Mouse (Mus musculus) forebrain, embryonic 13.5 days (tissue): Measurements from ENCODE around the gene Cavin1. TPM values are rescaled to one million over a fixed set of nuclear protein-coding genes. Genes with fewer than 3 reads are reported as not detected.

Experiments used
- ATAC-seq: fragments of 200-750 bp; cut with Nextera tagmentation; 2 replicates; pipeline ENCODE4 v1.8.0; 2017
- H3K27ac ChIP-seq: fragments of 300-500 bp; sonication (generic); 2 replicates; pipeline ENCODE4 v1.5.1; 2015; ENCODE audit warnings: inconsistent platforms, mild to moderate bottlenecking, moderate library complexity
- H3K27me3 ChIP-seq: fragments of 300-500 bp; sonication (generic); 2 replicates; pipeline ENCODE4 v1.6.1; 2015; ENCODE audit warnings: mild to moderate bottlenecking, inconsistent platforms
- H3K36me3 ChIP-seq: fragments of 300-500 bp; sonication (generic); 2 replicates; pipeline ENCODE4 v1.6.1; 2015; ENCODE audit warnings: mild to moderate bottlenecking, inconsistent platforms; ENCODE audit not compliant: poor library complexity, severe bottlenecking
- H3K4me1 ChIP-seq: fragments of 300-500 bp; sonication (generic); 2 replicates; pipeline ENCODE4 v1.6.1; 2015; ENCODE audit warnings: inconsistent platforms
- H3K4me2 ChIP-seq: fragments of 300-500 bp; sonication (generic); 2 replicates; pipeline ENCODE4 v1.6.1; 2015; ENCODE audit warnings: inconsistent platforms, mild to moderate bottlenecking, moderate library complexity
- H3K4me3 ChIP-seq: fragments of 300-500 bp; sonication (generic); 2 replicates; pipeline ENCODE4 v1.5.1; 2015; ENCODE audit warnings: mild to moderate bottlenecking, inconsistent platforms
- H3K9ac ChIP-seq: fragments of 300-500 bp; sonication (generic); 2 replicates; pipeline ENCODE4 v1.6.1; 2015; ENCODE audit warnings: mild to moderate bottlenecking, inconsistent platforms
- H3K9me3 ChIP-seq: fragments of 300-500 bp; sonication (generic); replicated peaks from 2 replicates; pipeline ENCODE4 v1.6.1; 2016; ENCODE audit warnings: inconsistent platforms
- WGBS: fragments of 180-500 bp; shearing (Covaris S2); methylation state at CpG from one replicate; pipeline ENCODE4 v1.1.7; 2015; 5-methylcytosine and 5-hydroxymethylcytosine counted together
- polyA plus RNA-seq: library from polyadenylated mRNA; unstranded; fragments of >200 nt; fragmentation: Nextera tagmentation; extraction: Ambion mirVana; gene quantifications from 2 replicates; pipeline ENCODE4 v1.2.1, GENCODE M21; 2015

Cavin1 gene
- polyA plus RNA-seq, 1 experiment from 2014 or later: 23.4 TPM

- Histone ChIP-seq H3K27ac (no peak overlapping the region), H3K4me2 (no peak overlapping the region), H3K4me1 (no peaks in the 10 kb centered on the region), H3K27me3 (no peaks in the 10 kb centered on the region), H3K4me3 (no peak overlapping the region), H3K36me3 (no peaks in the 10 kb centered on the region), H3K9me3 (no peaks in the 10 kb centered on the region), H3K9ac (no peak overlapping the region)
- WGBS: 75% methylated on average over 5 of the region's 5 CpGs
- ATAC-seq: no peak
These were observed 24.0 kb upstream of the Cavin1 start for GRCm38 (mm10) chr11:100994655-100995054.

DNA sequence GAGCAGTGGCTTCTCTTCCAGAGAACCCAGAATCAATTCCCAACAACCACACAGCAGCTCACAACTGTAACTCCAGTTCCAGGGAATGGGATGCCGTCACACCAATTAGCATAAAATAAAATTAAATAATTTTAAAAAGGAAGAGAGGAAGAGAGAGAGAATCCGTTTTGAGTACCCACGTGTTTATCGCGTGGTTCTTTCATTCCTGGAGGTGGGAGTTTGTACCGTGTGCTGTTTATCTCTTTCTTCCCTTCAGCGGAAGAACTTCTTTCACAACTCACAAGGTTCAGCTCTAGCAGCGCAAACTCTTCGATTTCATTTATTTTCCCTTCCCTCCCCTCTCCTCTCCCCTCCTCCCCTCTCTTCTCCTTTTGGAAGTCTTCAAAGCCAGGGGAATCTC lies 23.5 kb upstream of the Cavin1 start:
- H3K9me3 ChIP-seq: no peaks in the 10 kb centered on the region
- no peak overlapping the region for H3K4me3 ChIP-seq
- ATAC-seq: no peak
- no peaks in the 10 kb centered on the region for H3K36me3 ChIP-seq
- no peak overlapping the region for H3K4me2 ChIP-seq
- H3K27ac ChIP-seq: no peak overlapping the region
- H3K4me1 ChIP-seq: no peaks in the 10 kb centered on the region
- H3K27me3 ChIP-seq: no peaks in the 10 kb centered on the region
- no peak overlapping the region for H3K9ac ChIP-seq
- WGBS: 74% methylated on average over 9 of the region's 9 CpGs

GRCm38 (mm10) chr11:100993437-100993836 lies 22.8 kb upstream of the Cavin1 start:
- Histone ChIP-seq H3K9ac (no peak overlapping the region), H3K27me3 (no peaks in the 10 kb centered on the region), H3K36me3 (no peaks in the 10 kb centered on the region), H3K27ac (no peak overlapping the region), H3K4me1 (no peaks in the 10 kb centered on the region), H3K4me3 (no peak overlapping the region), H3K9me3 (no peaks in the 10 kb centered on the region), H3K4me2 (no peak overlapping the region)
- ATAC-seq: no peak
- WGBS: 79% methylated on average over 2 of the region's 2 CpGs

GRCm38 (mm10) chr11:100991027-100991534 lies 20.4 kb upstream of the Cavin1 start:
- 27% methylated on average over 4 of the region's 6 CpGs for WGBS
- no peaks in the 10 kb centered on the region for H3K36me3 ChIP-seq
- 0 out of 2 replicates have a peak, but pooled peaks cover 3% of the 10 kb centered on the region for H3K27me3 ChIP-seq
- no peak overlapping the region for H3K27ac ChIP-seq
- H3K4me3 ChIP-seq: no peak overlapping the region
- H3K9me3 ChIP-seq: no peaks in the 10 kb centered on the region
- no peaks in the 10 kb centered on the region for H3K4me1 ChIP-seq
- ATAC-seq: no peak
- no peak overlapping the region for H3K9ac ChIP-seq
- H3K4me2 ChIP-seq: no peak overlapping the region

DNA sequence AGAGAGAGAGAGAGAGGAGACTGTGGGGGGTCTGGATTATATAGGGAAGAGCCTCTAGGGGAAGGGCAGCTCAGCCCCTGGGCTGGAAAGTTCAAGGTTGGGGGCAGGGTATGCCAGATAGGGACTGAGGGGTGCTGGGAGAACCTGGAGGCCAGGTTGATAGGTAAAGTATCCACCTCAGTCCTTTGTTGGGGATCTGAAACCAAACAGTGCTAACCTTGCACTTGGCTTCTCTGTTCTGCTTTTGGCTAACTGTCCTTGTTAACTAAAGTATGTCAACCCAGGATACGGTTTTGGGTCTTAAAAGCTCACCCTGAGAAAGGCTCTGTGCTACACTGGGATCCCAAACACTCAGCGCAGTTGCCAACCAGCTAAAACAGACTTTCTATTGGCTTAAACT lies 19.0 kb upstream of the Cavin1 start:
- Histone ChIP-seq H3K4me1 (no peaks in the 10 kb centered on the region), H3K36me3 (no peaks in the 10 kb centered on the region), H3K4me3 (no peak overlapping the region), H3K4me2 (no peak overlapping the region), H3K27me3 (0 out of 2 replicates have a peak, but pooled peaks cover 3% of the 10 kb centered on the region), H3K9me3 (no peaks in the 10 kb centered on the region), H3K27ac (no peak overlapping the region), H3K9ac (no peak overlapping the region)
- ATAC-seq: no peak
- 66% methylated on average over 2 of the region's 2 CpGs for WGBS

GRCm38 (mm10) chr11:100988674-100989073 lies 18.0 kb upstream of the Cavin1 start:
- Histone ChIP-seq H3K9ac (no peak overlapping the region), H3K4me3 (no peak overlapping the region), H3K4me2 (no peak overlapping the region), H3K36me3 (no peaks in the 10 kb centered on the region), H3K9me3 (no peaks in the 10 kb centered on the region), H3K27ac (no peak overlapping the region), H3K4me1 (no peaks in the 10 kb centered on the region), H3K27me3 (0 out of 2 replicates have a peak, but pooled peaks cover 5% of the 10 kb centered on the region)
- no peak for ATAC-seq
- WGBS: 81% methylated on average over 3 of the region's 3 CpGs

- Histone ChIP-seq H3K27me3 (peaks cover 28% of the 10 kb centered on the region), H3K27ac (no peak overlapping the region), H3K4me3 (no peak overlapping the region), H3K4me2 (no peak overlapping the region), H3K36me3 (no peaks in the 10 kb centered on the region), H3K9ac (no peak overlapping the region), H3K4me1 (peaks cover 7% of the 10 kb centered on the region; the same call in 1 of the 2 replicates), H3K9me3 (no peaks in the 10 kb centered on the region)
- WGBS: 55% methylated on average over 3 of the region's 3 CpGs
- no peak for ATAC-seq
These were observed 14.9 kb upstream of the Cavin1 start for GRCm38 (mm10) chr11:100985607-100986006.

DNA sequence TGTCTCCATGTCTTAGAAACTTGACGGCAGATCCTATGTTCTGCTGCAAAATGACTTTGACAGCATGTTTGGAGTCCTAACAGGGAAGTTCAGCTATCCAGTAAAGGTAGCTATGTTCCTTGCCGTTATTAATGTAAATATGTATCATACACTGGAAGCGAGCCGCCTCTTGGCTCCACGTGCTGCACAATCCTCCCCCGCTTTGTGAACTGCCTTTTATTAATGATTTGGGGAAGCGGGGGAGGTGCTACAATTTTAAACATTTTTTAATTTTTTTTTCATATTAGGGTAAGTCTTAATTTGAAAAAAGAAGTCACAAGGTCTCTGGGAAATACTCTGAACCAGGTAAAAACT lies 13.1 kb upstream of the Cavin1 start:
- no peaks in the 10 kb centered on the region for H3K36me3 ChIP-seq
- H3K4me1 ChIP-seq: peaks cover 7% of the 10 kb centered on the region; the same call in 1 of the 2 replicates
- H3K4me2 ChIP-seq: no peak overlapping the region; the same call in 1 of the 2 replicates
- peaks cover 28% of the 10 kb centered on the region for H3K27me3 ChIP-seq
- no peak for ATAC-seq
- H3K9me3 ChIP-seq: no peaks in the 10 kb centered on the region
- no peak overlapping the region for H3K4me3 ChIP-seq
- no peak overlapping the region for H3K9ac ChIP-seq
- WGBS: 80% methylated on average over 7 of the region's 7 CpGs
- H3K27ac ChIP-seq: no peak overlapping the region

DNA sequence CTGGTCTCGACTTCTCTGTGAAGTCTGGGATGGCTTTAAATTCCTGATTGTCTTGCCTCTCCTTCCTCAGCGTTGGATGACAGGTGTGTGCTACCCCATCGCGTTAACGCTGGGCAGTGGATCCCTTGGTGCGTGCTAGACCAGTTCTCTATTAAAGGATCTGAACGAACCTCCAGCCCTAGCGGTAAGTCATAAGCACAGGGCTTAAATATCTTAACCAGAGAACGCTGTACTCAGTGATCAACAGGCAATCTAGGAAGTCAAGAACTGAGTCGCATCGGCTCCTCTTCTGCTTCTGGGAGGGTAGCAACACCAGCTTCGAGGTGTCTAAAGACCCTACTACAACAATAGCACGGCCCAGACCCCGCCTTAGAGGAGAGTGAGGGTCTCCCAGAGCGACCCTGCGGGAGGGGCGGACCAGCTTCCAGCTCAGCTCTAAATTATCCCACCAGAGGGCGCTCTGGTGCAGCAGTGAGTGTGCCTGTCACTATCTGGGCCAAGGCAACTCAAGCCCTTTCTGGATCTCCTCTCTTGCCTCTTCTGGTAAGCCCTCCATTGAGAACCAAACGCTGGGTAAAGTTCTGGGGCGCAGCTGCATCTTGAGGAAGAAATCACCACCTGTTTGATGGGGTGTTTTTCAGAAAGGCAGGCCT lies 12.6 kb upstream of the Cavin1 start:
- peak; percentile 51; the same call in 1 of the 2 replicates for ATAC-seq
- WGBS: 3% methylated on average over 20 of the region's 20 CpGs
- H3K27me3 ChIP-seq: peaks cover 28% of the 10 kb centered on the region
- H3K4me3 ChIP-seq: peak overlapping the region; percentile 25
- H3K9ac ChIP-seq: peak overlapping the region; percentile 41; the same call in 1 of the 2 replicates
- no peak overlapping the region for H3K27ac ChIP-seq
- H3K4me1 ChIP-seq: peaks cover 7% of the 10 kb centered on the region; the same call in 1 of the 2 replicates
- H3K9me3 ChIP-seq: no peaks in the 10 kb centered on the region
- peak overlapping the region; percentile 60 for H3K4me2 ChIP-seq
- H3K36me3 ChIP-seq: no peaks in the 10 kb centered on the region

DNA sequence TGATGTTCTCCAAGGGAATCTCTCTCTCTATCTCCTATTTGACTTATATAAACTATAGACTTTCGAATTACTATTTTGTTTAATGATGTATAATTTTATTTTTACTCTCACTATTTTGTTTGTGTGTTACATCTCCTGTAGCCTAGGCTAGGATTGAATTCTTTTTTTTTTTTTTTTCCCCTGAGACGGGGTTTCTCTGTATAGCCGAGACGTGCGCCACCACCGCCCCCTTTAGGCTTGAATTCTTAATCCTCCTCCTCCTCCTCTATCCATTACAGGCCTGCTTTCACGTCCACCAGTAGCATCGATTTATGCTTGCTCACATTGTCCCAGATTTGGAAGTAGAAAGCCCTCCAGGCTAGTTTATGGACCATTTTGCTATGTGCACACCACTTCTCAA lies 11.4 kb upstream of the Cavin1 start:
- H3K27ac ChIP-seq: no peak overlapping the region
- peaks cover 7% of the 10 kb centered on the region; the same call in 1 of the 2 replicates for H3K4me1 ChIP-seq
- 10% methylated on average over 8 of the region's 8 CpGs for WGBS
- H3K4me2 ChIP-seq: no peak overlapping the region
- H3K4me3 ChIP-seq: no peak overlapping the region
- no peak overlapping the region for H3K9ac ChIP-seq
- no peaks in the 10 kb centered on the region for H3K36me3 ChIP-seq
- no peak for ATAC-seq
- no peaks in the 10 kb centered on the region for H3K9me3 ChIP-seq
- peaks cover 28% of the 10 kb centered on the region for H3K27me3 ChIP-seq

GRCm38 (mm10) chr11:100981236-100981635 lies 10.5 kb upstream of the Cavin1 start:
- H3K4me1 ChIP-seq: peaks cover 7% of the 10 kb centered on the region; the same call in 1 of the 2 replicates
- H3K4me2 ChIP-seq: no peak overlapping the region
- H3K9me3 ChIP-seq: no peaks in the 10 kb centered on the region
- no peak overlapping the region for H3K9ac ChIP-seq
- H3K27me3 ChIP-seq: peaks cover 26% of the 10 kb centered on the region
- no peak for ATAC-seq
- no peak overlapping the region for H3K4me3 ChIP-seq
- no peak overlapping the region for H3K27ac ChIP-seq
- no peaks in the 10 kb centered on the region for H3K36me3 ChIP-seq
- WGBS: 58% methylated on average over 3 of the region's 3 CpGs

DNA sequence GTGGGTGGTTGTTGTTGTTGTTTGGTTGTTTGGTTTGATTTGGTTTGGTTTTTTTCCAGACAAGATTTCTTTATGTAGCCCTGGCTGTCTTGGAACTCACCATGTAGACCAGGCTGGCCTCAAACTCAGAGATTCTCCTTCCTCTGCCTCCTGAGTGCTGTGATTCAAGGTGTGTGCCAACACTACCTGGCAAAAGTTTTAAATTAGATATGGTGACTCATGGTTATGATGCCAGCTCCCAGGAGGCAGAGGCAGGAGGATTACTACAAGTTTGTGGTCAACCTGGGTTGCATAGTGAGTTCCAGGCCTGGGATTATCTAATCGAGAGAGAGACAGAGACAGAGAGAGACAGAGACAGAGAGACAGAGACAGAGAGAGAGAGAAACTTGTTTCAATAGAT lies 9.8 kb upstream of the Cavin1 start:
- no peak overlapping the region for H3K4me2 ChIP-seq
- peaks cover 7% of the 10 kb centered on the region; the same call in 1 of the 2 replicates for H3K4me1 ChIP-seq
- H3K27ac ChIP-seq: no peak overlapping the region
- H3K9me3 ChIP-seq: no peaks in the 10 kb centered on the region
- H3K9ac ChIP-seq: no peak overlapping the region
- no peak overlapping the region for H3K4me3 ChIP-seq
- 78% methylated on average over 1 of the region's 1 CpGs for WGBS
- no peaks in the 10 kb centered on the region for H3K36me3 ChIP-seq
- no peak for ATAC-seq
- H3K27me3 ChIP-seq: peaks cover 25% of the 10 kb centered on the region

GRCm38 (mm10) chr11:100979887-100980286 lies 9.2 kb upstream of the Cavin1 start:
- H3K4me1 ChIP-seq: peaks cover 7% of the 10 kb centered on the region; the same call in 1 of the 2 replicates
- H3K9ac ChIP-seq: no peak overlapping the region
- no peak overlapping the region for H3K27ac ChIP-seq
- 52% methylated on average over 8 of the region's 8 CpGs for WGBS
- H3K4me2 ChIP-seq: no peak overlapping the region
- no peaks in the 10 kb centered on the region for H3K9me3 ChIP-seq
- no peak for ATAC-seq
- no peak overlapping the region for H3K4me3 ChIP-seq
- H3K27me3 ChIP-seq: peaks cover 25% of the 10 kb centered on the region
- H3K36me3 ChIP-seq: no peaks in the 10 kb centered on the region
